Mouse (Mus musculus): ENCODE measurements around the gene Etv5. TPM values are rescaled to one million over a fixed set of nuclear protein-coding genes. Genes with fewer than 3 reads are reported as not detected.
"Not testable (repeated sequence)": the region's sequence is repeated elsewhere in the genome, so short reads cannot be mapped to it uniquely, and the experiment has no call there.

The Etv5 gene
- total and polyA plus RNA-seq, 2 experiments from 2014 or later = 34.1 to 57.6 TPM

GRCm38 (mm10) chr16:22372701-22373124 lies 66.8 kb downstream of the Etv5 start:
- no peaks in the 10 kb centered on the region for H3K36me3 ChIP-seq (ENCODE audit: insufficient read depth, low read length)
- no peak overlapping the region for H3K4me2 ChIP-seq (ENCODE audit: low read depth, low read length)
- no peak for TF ChIP-seq CTCF (IDR thresholded peaks at IDR 0.05; ENCODE audit: low read depth)
- H3K9ac ChIP-seq (replicated peaks; ENCODE audit: low read length) = no peak overlapping the region
- ATAC-seq (peak; percentile 47), DNase-seq (ENCODE audit: low spot score) (peak; percentile 26)
- H3K27me3 ChIP-seq (ENCODE audit: insufficient read depth, low read length) = no peaks in the 10 kb centered on the region
- no peaks in the 10 kb centered on the region for H3K9me3 ChIP-seq (ENCODE audit: low read length)
- H3K4me3 ChIP-seq (ENCODE audit: low read length) = no peak overlapping the region
- 27% methylated on average over 10 of the region's 10 CpGs for WGBS
- no peaks in the 10 kb centered on the region for H3K4me1 ChIP-seq (ENCODE audit: insufficient read depth, low read length)
- H3K27ac ChIP-seq = no peak overlapping the region

GRCm38 (mm10) chr16:22372225-22372624 lies 67.3 kb downstream of the Etv5 start:
- Histone ChIP-seq H3K4me1 (ENCODE audit: insufficient read depth, low read length) (no peaks in the 10 kb centered on the region), H3K27me3 (ENCODE audit: insufficient read depth, low read length) (no peaks in the 10 kb centered on the region), H3K36me3 (ENCODE audit: insufficient read depth, low read length) (no peaks in the 10 kb centered on the region), H3K27ac (no peak overlapping the region), H3K4me3 (ENCODE audit: low read length) (no peak overlapping the region), H3K9me3 (ENCODE audit: low read length) (no peaks in the 10 kb centered on the region), H3K9ac (replicated peaks; ENCODE audit: low read length) (no peak overlapping the region), H3K4me2 (ENCODE audit: low read depth, low read length) (no peak overlapping the region)
- TF ChIP-seq CTCF (IDR thresholded peaks at IDR 0.05; ENCODE audit: low read depth) = no peak
- DNase-seq (ENCODE audit: low spot score) (no peak), ATAC-seq (no peak)
- 57% methylated on average over 1 of the region's 1 CpGs for WGBS

GRCm38 (mm10) chr16:22367099-22367498 lies 72.4 kb downstream of the Etv5 start:
- Histone ChIP-seq H3K9me3 (ENCODE audit: low read length) (no peaks in the 10 kb centered on the region), H3K9ac (replicated peaks; ENCODE audit: low read length) (no peak overlapping the region), H3K4me3 (ENCODE audit: low read length) (no peak overlapping the region), H3K27me3 (ENCODE audit: insufficient read depth, low read length) (no peaks in the 10 kb centered on the region), H3K4me2 (ENCODE audit: low read depth, low read length) (no peak overlapping the region), H3K27ac (no peak overlapping the region), H3K4me1 (ENCODE audit: insufficient read depth, low read length) (no peaks in the 10 kb centered on the region), H3K36me3 (ENCODE audit: insufficient read depth, low read length) (no peaks in the 10 kb centered on the region)
- ATAC-seq (no peak), DNase-seq (ENCODE audit: low spot score) (no peak)
- no peak for TF ChIP-seq CTCF (IDR thresholded peaks at IDR 0.05; ENCODE audit: low read depth)
- 92% methylated on average over 7 of the region's 7 CpGs for WGBS

GRCm38 (mm10) chr16:22366040-22366439 lies 73.5 kb downstream of the Etv5 start:
- ATAC-seq = no peak
- Histone ChIP-seq H3K4me1 (ENCODE audit: insufficient read depth, low read length) (no peaks in the 10 kb centered on the region), H3K27me3 (ENCODE audit: insufficient read depth, low read length) (no peaks in the 10 kb centered on the region), H3K9me3 (ENCODE audit: low read length) (no peaks in the 10 kb centered on the region), H3K4me2 (ENCODE audit: low read depth, low read length) (no peak overlapping the region), H3K9ac (replicated peaks; ENCODE audit: low read length) (no peak overlapping the region), H3K36me3 (ENCODE audit: insufficient read depth, low read length) (no peaks in the 10 kb centered on the region), H3K27ac (no peak overlapping the region), H3K4me3 (ENCODE audit: low read length) (no peak overlapping the region)
- WGBS = 83% methylated on average over 7 of the region's 7 CpGs
- no peak for DNase-seq (ENCODE audit: low spot score)
- no peak for TF ChIP-seq CTCF (IDR thresholded peaks at IDR 0.05; ENCODE audit: low read depth)

- H3K36me3 ChIP-seq (ENCODE audit: insufficient read depth, low read length) = no peaks in the 10 kb centered on the region
- ATAC-seq = no peak
- no peak for DNase-seq (ENCODE audit: low spot score)
- H3K27me3 ChIP-seq (ENCODE audit: insufficient read depth, low read length) = no peaks in the 10 kb centered on the region
- no peaks in the 10 kb centered on the region for H3K4me1 ChIP-seq (ENCODE audit: insufficient read depth, low read length)
- H3K4me3 ChIP-seq (ENCODE audit: low read length) = no peak overlapping the region
- no peak overlapping the region for H3K4me2 ChIP-seq (ENCODE audit: low read depth, low read length)
- no peak for TF ChIP-seq CTCF (IDR thresholded peaks at IDR 0.05; ENCODE audit: low read depth)
- H3K9me3 ChIP-seq (ENCODE audit: low read length) = no peaks in the 10 kb centered on the region
- no peak overlapping the region for H3K9ac ChIP-seq (replicated peaks; ENCODE audit: low read length)
- 70% methylated on average over 3 of the region's 3 CpGs for WGBS
- no peak overlapping the region for H3K27ac ChIP-seq
Observed at GRCm38 (mm10) chr16:22365596-22365995, 73.9 kb downstream of the Etv5 start.

- no peak for TF ChIP-seq CTCF (IDR thresholded peaks at IDR 0.05; ENCODE audit: low read depth)
- H3K4me3 ChIP-seq (ENCODE audit: low read length) = no peak overlapping the region
- H3K27me3 ChIP-seq (ENCODE audit: insufficient read depth, low read length) = no peaks in the 10 kb centered on the region
- DNase-seq (ENCODE audit: low spot score) = peak; percentile 21
- H3K4me1 ChIP-seq (ENCODE audit: insufficient read depth, low read length) = peaks cover 9% of the 10 kb centered on the region; the same call in 1 of the 2 replicates
- H3K36me3 ChIP-seq (ENCODE audit: insufficient read depth, low read length) = no peaks in the 10 kb centered on the region
- ATAC-seq = no peak
- H3K9me3 ChIP-seq (ENCODE audit: low read length) = no peaks in the 10 kb centered on the region
- 17% methylated on average over 18 of the region's 18 CpGs for WGBS
- peak overlapping the region; percentile 7; the same call in 1 of the 2 replicates for H3K27ac ChIP-seq
- H3K9ac ChIP-seq (replicated peaks; ENCODE audit: low read length) = no peak overlapping the region
- H3K4me2 ChIP-seq (ENCODE audit: low read depth, low read length) = peak overlapping the region; percentile 44
Observed at GRCm38 (mm10) chr16:22358701-22359354, 80.7 kb downstream of the Etv5 start.

- 96% methylated on average over 5 of the region's 5 CpGs for WGBS
- ATAC-seq; H3K4me1 ChIP-seq (ENCODE audit: insufficient read depth, low read length); H3K4me3 ChIP-seq (ENCODE audit: low read length); H3K9ac ChIP-seq (replicated peaks; ENCODE audit: low read length); H3K27ac ChIP-seq; H3K27me3 ChIP-seq (ENCODE audit: insufficient read depth, low read length); DNase-seq (ENCODE audit: low spot score); H3K36me3 ChIP-seq (ENCODE audit: insufficient read depth, low read length); H3K4me2 ChIP-seq (ENCODE audit: low read depth, low read length); H3K9me3 ChIP-seq (ENCODE audit: low read length): not testable (repeated sequence)
Observed at GRCm38 (mm10) chr16:22354177-22354576, 85.3 kb downstream of the Etv5 start.
